In genomic region chr15:85840983-85841382, GRCm38 (mm10) we compare ENCODE assay signal across 9 mouse cellular contexts. TPM values are rescaled to one million over a fixed set of nuclear protein-coding genes. Genes with fewer than 3 reads are reported as not detected.
A peak's percentile ranks its signal among the peaks of the same experiment; 100 is the strongest.
DNase-seq lines count a peak whose midpoint lies in the region; ATAC-seq and TF ChIP-seq lines count a peak whose summit lies in the region.
"Had no signal": no experiment of that assay in that cellular context is flagged by ENCODE, and none has a peak within 500 bp of the region (broad histone marks: within the 10 kb centered on the region; RNA-seq: fewer than 3 reads in every experiment).

No protein-coding gene starts in this region.

- H3K9ac ChIP-seq in midbrain, embryonic 13.5 days (replicated peaks): no peak overlapping the region
- H3K9ac ChIP-seq: heart, embryonic 13.5 days had no signal

- no peak overlapping the region for H3K4me3 ChIP-seq in gastrocnemius, adult 2 months
- H3K4me3 ChIP-seq in midbrain, embryonic 10.5 days: no peak overlapping the region
- no peak overlapping the region for H3K4me3 ChIP-seq in midbrain, embryonic 13.5 days (replicated peaks)
- H3K4me3 ChIP-seq: heart, embryonic 13.5 days had no signal

- 37% methylated on average over 6 of the region's 6 CpGs for WGBS in midbrain, embryonic 10.5 days
- WGBS in midbrain, embryonic 13.5 days: 34% methylated on average over 6 of the region's 6 CpGs

- no peak overlapping the region for H3K27ac ChIP-seq in gastrocnemius, adult 2 months
- H3K27ac ChIP-seq in midbrain, embryonic 10.5 days (replicated peaks): 0 out of 2 replicates have a peak overlapping the region, but pooled peaks have one; percentile 3
- no peak overlapping the region for H3K27ac ChIP-seq in midbrain, embryonic 13.5 days
- H3K27ac ChIP-seq: heart, embryonic 13.5 days had no signal

- peaks cover 7% of the 10 kb centered on the region for H3K4me1 ChIP-seq in midbrain, embryonic 10.5 days
- 0 out of 2 replicates have a peak, but pooled peaks cover 3% of the 10 kb centered on the region for H3K4me1 ChIP-seq in midbrain, embryonic 13.5 days (replicated peaks)
- H3K4me1 ChIP-seq: heart, embryonic 13.5 days had no signal

- H3K4me2 ChIP-seq in midbrain, embryonic 13.5 days (replicated peaks): no peak overlapping the region
- H3K4me2 ChIP-seq: heart, embryonic 13.5 days had no signal

- intact Hi-C loops in gastrocnemius, adult 2 months (cut with DNase I): loop anchor here (2.0 kb wide), 1 partner anchor 124 kb away; no protein-coding TSS in a partner anchor

- no peak for ATAC-seq in midbrain, embryonic 13.5 days
- ATAC-seq in megakaryocyte, adult 5-6 weeks (ENCODE audit: poor library complexity, severe bottlenecking): no peak

- peak; percentile 38 for DNase-seq in gastrocnemius, adult 2 months
- no peak for DNase-seq in gastrocnemius, adult 8-10 months (ENCODE audit: low spot score in 2 of 2)
- DNase-seq in midbrain, embryonic 10.5 days (ENCODE audit: low spot score): peak; percentile 55
- peak; percentile 48 for DNase-seq in embryo, embryonic 9.5 days (ENCODE audit: extremely low spot score)
- DNase-seq in spleen, postnatal 4 days (ENCODE audit: low spot score in 2 of 2): peak; percentile 33 to 76
- no peak for DNase-seq in cerebellum, adult 18-20 months

- H3K27me3 ChIP-seq in midbrain, embryonic 10.5 days (ENCODE audit: low read depth, poor library complexity, severe bottlenecking): no peaks in the 10 kb centered on the region
- no peaks in the 10 kb centered on the region for H3K27me3 ChIP-seq in midbrain, embryonic 13.5 days
- H3K27me3 ChIP-seq: heart, embryonic 13.5 days had no signal

- H3K9me3 ChIP-seq in midbrain, embryonic 10.5 days (replicated peaks): 0 out of 2 replicates have a peak, but pooled peaks cover 1% of the 10 kb centered on the region
- no peaks in the 10 kb centered on the region for H3K9me3 ChIP-seq in midbrain, embryonic 13.5 days
- H3K9me3 ChIP-seq: heart, embryonic 13.5 days had no signal

- no peaks in the 10 kb centered on the region for H3K36me3 ChIP-seq in midbrain, embryonic 10.5 days
- H3K36me3 ChIP-seq in midbrain, embryonic 13.5 days: no peaks in the 10 kb centered on the region

- TF ChIP-seq CTCF in gastrocnemius, adult 2 months (IDR thresholded peaks at IDR 0.05): peak; percentile 75

RNA-seq across cellular contexts. Expression of gene Ttc38, which starts 8.9 kb away (rescaled TPM):
- 1 to 10 TPM; 3.4 to 6.0 TPM for total RNA-seq in gastrocnemius, adult 2 months (2021)
- total RNA-seq in gastrocnemius, adult 8-10 months (2022): 1 to 10 TPM; 3.7 to 6.7 (median 4.4) TPM
- 2.2 and 2.3 TPM in 2 replicates for polyA plus RNA-seq in midbrain, embryonic 10.5 days (2016; fragmentation: Nextera tagmentation; extraction: Ambion mirVana)
- 4.8 and 5.0 TPM in 2 replicates for polyA plus RNA-seq in midbrain, embryonic 13.5 days (2015; fragmentation: Nextera tagmentation; extraction: Ambion mirVana)
- total RNA-seq in megakaryocyte, adult 5-6 weeks (2015): 2.8 and 3.5 TPM in 2 replicates
- 4.9 and 10.7 TPM in 2 replicates for total RNA-seq in megakaryocyte, adult 5-6 weeks (2017)

RNA-seq across cellular contexts. Expression of gene Gtse1, which starts 18.6 kb away (rescaled TPM):
- under 1 TPM in 1 of 2 experiments, not detected in 1; 0.14 TPM for total RNA-seq in gastrocnemius, adult 2 months (2021)
- total RNA-seq in gastrocnemius, adult 8-10 months (2022): under 1 TPM in 1 of 4 experiments, not detected in 3; 0.13 TPM
- 53.5 and 61.1 TPM in 2 replicates for polyA plus RNA-seq in midbrain, embryonic 10.5 days (2016; fragmentation: Nextera tagmentation; extraction: Ambion mirVana)
- 12.8 and 14.9 TPM in 2 replicates for polyA plus RNA-seq in midbrain, embryonic 13.5 days (2015; fragmentation: Nextera tagmentation; extraction: Ambion mirVana)
- total RNA-seq in megakaryocyte, adult 5-6 weeks (2015): 12.2 and 16.1 TPM in 2 replicates
- total RNA-seq in megakaryocyte, adult 5-6 weeks (2017): 20.0 and 20.7 TPM in 2 replicates

RNA-seq across cellular contexts. Expression of gene Pkdrej, which starts 19.4 kb away (rescaled TPM):
- total RNA-seq in gastrocnemius, adult 2 months (2021): under 1 TPM; 0.15 to 0.67 TPM
- 1 to 10 TPM in 1 of 4 experiments, under 1 TPM in 3; 0.24 to 1.0 (median 0.57) TPM for total RNA-seq in gastrocnemius, adult 8-10 months (2022)
- polyA plus RNA-seq in midbrain, embryonic 10.5 days (2016; fragmentation: Nextera tagmentation; extraction: Ambion mirVana): 0.06 TPM in 1 of 2 replicates, not detected in the other
- 0.03 TPM in 1 of 2 replicates, not detected in the other for polyA plus RNA-seq in midbrain, embryonic 13.5 days (2015; fragmentation: Nextera tagmentation; extraction: Ambion mirVana)
- total RNA-seq in megakaryocyte, adult 5-6 weeks (2015): not detected in 2 replicates
- total RNA-seq in megakaryocyte, adult 5-6 weeks (2017): not detected in 2 replicates

RNA-seq across cellular contexts. Expression of gene Cdpf1, which starts 29.5 kb away (rescaled TPM):
- total RNA-seq in gastrocnemius, adult 2 months (2021): 10 to 100 TPM; 44.7 to 57.0 TPM
- 10 to 100 TPM; 52.8 to 58.2 (median 55.1) TPM for total RNA-seq in gastrocnemius, adult 8-10 months (2022)
- polyA plus RNA-seq in midbrain, embryonic 10.5 days (2016; fragmentation: Nextera tagmentation; extraction: Ambion mirVana): 28.0 and 32.5 TPM in 2 replicates
- polyA plus RNA-seq in midbrain, embryonic 13.5 days (2015; fragmentation: Nextera tagmentation; extraction: Ambion mirVana): 17.2 and 21.2 TPM in 2 replicates
- 8.3 and 13.0 TPM in 2 replicates for total RNA-seq in megakaryocyte, adult 5-6 weeks (2015)
- total RNA-seq in megakaryocyte, adult 5-6 weeks (2017): 7.7 and 14.5 TPM in 2 replicates

RNA-seq across cellular contexts. Expression of gene Trmu, which starts 38.1 kb away (rescaled TPM):
- 10 to 100 TPM in 1 of 2 experiments, 1 to 10 TPM in 1; 9.5 to 15.2 TPM for total RNA-seq in gastrocnemius, adult 2 months (2021)
- 10 to 100 TPM in 2 of 4 experiments, 1 to 10 TPM in 2; 7.7 to 14.1 (median 9.8) TPM for total RNA-seq in gastrocnemius, adult 8-10 months (2022)
- polyA plus RNA-seq in midbrain, embryonic 10.5 days (2016; fragmentation: Nextera tagmentation; extraction: Ambion mirVana): 36.3 and 39.5 TPM in 2 replicates
- polyA plus RNA-seq in midbrain, embryonic 13.5 days (2015; fragmentation: Nextera tagmentation; extraction: Ambion mirVana): 48.8 and 53.9 TPM in 2 replicates
- 9.0 and 9.3 TPM in 2 replicates for total RNA-seq in megakaryocyte, adult 5-6 weeks (2015)
- total RNA-seq in megakaryocyte, adult 5-6 weeks (2017): 8.8 and 20.9 TPM in 2 replicates

Comparison
In these comparisons a context has a peak if more than half of its experiments do, and no peak if none do; other contexts are left out.
1. DNase-seq: peak in gastrocnemius, adult 2 months (single experiment), midbrain, embryonic 10.5 days (single experiment), embryo, embryonic 9.5 days (single experiment) and spleen, postnatal 4 days (2 of 2); none in gastrocnemius, adult 8-10 months (0 of 2) and cerebellum, adult 18-20 months (0 of 2).
2. RNA of gene Gtse1, which starts 18.6 kb away (total RNA-seq): 12.2 to 20.7 TPM in megakaryocyte, adult 5-6 weeks; 0.14 TPM in gastrocnemius, adult 2 months and 0.13 TPM in gastrocnemius, adult 8-10 months; every median in the first group is over 10 times any median in the second.